Comparison of ENCODE assay signal across 36 mouse cellular contexts in the genomic region with DNA sequence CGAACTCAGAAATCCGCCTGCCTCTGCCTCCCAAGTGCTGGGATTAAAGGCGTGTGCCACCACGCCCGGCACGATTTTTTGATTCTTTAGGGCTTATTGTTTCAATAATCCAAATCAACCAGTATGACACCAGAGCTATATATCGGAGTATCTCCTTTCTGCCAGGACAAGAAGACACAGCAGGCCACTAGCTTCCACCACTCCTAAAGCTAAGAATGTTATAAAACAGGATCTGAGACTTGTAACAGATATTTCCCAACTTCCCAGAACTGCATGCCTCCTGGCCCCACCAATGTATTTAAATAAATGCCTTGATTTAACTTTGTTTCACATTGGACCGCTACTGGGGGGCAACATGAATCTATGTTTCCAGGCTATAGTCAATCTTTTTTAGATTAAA. TPM values are rescaled to one million over a fixed set of nuclear protein-coding genes. Genes with fewer than 3 reads are reported as not detected.
"Had no signal": no experiment of that assay in that cellular context is flagged by ENCODE, and none has a peak within 500 bp of the region (broad histone marks: within the 10 kb centered on the region; RNA-seq: fewer than 3 reads in every experiment).

No protein-coding gene starts in this region.

- ATAC-seq: hindbrain, postnatal 0 days; intestine, embryonic 16.5 days; liver, postnatal 0 days had no signal

- DNase-seq: gastrocnemius, postnatal 14 days; gastrocnemius, postnatal 36 days; heart, adult 2 months; heart, postnatal 10 days; kidney, adult 11 months; kidney, adult 2 months; kidney, adult 9 months; kidney, postnatal 25 days; layer of hippocampus, adult 9-11 months; layer of hippocampus, postnatal 36 days; liver; liver, embryonic 13.5 days; liver, postnatal 0 days had no signal

- H3K9me3 ChIP-seq: hindbrain, embryonic 13.5 days; hindbrain, embryonic 15.5 days; kidney, embryonic 15.5 days; limb, embryonic 10.5 days; limb, embryonic 12.5 days; liver, embryonic 13.5 days; liver, embryonic 15.5 days had no signal

- H3K4me2 ChIP-seq: heart, embryonic 11.5 days; hindbrain, embryonic 13.5 days; hindbrain, embryonic 15.5 days; kidney, embryonic 15.5 days; limb, embryonic 12.5 days; liver, embryonic 11.5 days; liver, embryonic 13.5 days; liver, embryonic 15.5 days had no signal

- H3K27me3 ChIP-seq: hindbrain, embryonic 15.5 days; kidney, embryonic 15.5 days; liver, embryonic 15.5 days had no signal

- H3K27ac ChIP-seq: heart, adult 2 months; hindbrain, embryonic 13.5 days; hindbrain, embryonic 15.5 days; hindbrain, postnatal 0 days; kidney, embryonic 15.5 days; kidney, postnatal 0 days; limb, embryonic 10.5 days; limb, embryonic 12.5 days; liver, embryonic 13.5 days; liver, embryonic 15.5 days had no signal

- H3K9ac ChIP-seq: hindbrain, embryonic 13.5 days; hindbrain, embryonic 15.5 days; kidney, embryonic 15.5 days; limb, embryonic 12.5 days; liver, embryonic 13.5 days; liver, embryonic 15.5 days; liver, postnatal 0 days had no signal

- H3K36me3 ChIP-seq: hindbrain, embryonic 13.5 days; hindbrain, embryonic 15.5 days; kidney, embryonic 15.5 days; limb, embryonic 10.5 days; limb, embryonic 12.5 days; liver, embryonic 13.5 days; liver, embryonic 15.5 days had no signal

- H3K4me3 ChIP-seq: heart, adult 2 months; hindbrain, embryonic 13.5 days; hindbrain, embryonic 15.5 days; kidney, embryonic 15.5 days; limb, embryonic 10.5 days; limb, embryonic 12.5 days; liver, embryonic 13.5 days; liver, embryonic 15.5 days had no signal

- H3K4me1 ChIP-seq: hindbrain, embryonic 13.5 days; hindbrain, embryonic 15.5 days; kidney, embryonic 15.5 days; limb, embryonic 10.5 days; limb, embryonic 12.5 days; liver, embryonic 13.5 days; liver, embryonic 15.5 days had no signal

RNA-seq across cellular contexts. Expression of gene Pla2g10, which starts 16.9 kb away (rescaled TPM):
- total RNA-seq: gastrocnemius, adult 18-20 months; gastrocnemius, adult 8-10 months; gastrocnemius, postnatal 14 days; gastrocnemius, postnatal 36 days; heart, adult 2 months; heart, postnatal 10 days; heart, postnatal 25 days; hematopoietic stem cell, adult 5-6 weeks; hindbrain, postnatal 0 days; layer of hippocampus, adult 18-20 months; layer of hippocampus, adult 8-10 months; layer of hippocampus, postnatal 14 days; layer of hippocampus, postnatal 36 days; left cerebral cortex, adult 18-20 months; left cerebral cortex, adult 8-10 months; left cerebral cortex, postnatal 10 days; left cerebral cortex, postnatal 36 days had no signal
- polyA plus RNA-seq: heart, embryonic 11.5 days; heart, embryonic 14.5 days; hindbrain, postnatal 0 days; kidney, postnatal 0 days; limb, embryonic 12.5 days; liver, embryonic 13.5 days; liver, embryonic 15.5 days; liver, postnatal 0 days had no signal
